Mouse (Mus musculus): ENCODE measurements at regions not wholly inside any gene's neighbourhood (a gene's known extent, or its start where the extent isn't known, plus 50 kb on each side); places are given as distances from the start of the nearest gene placed in this dataset.
A peak's percentile ranks its signal among the peaks of the same experiment; 100 is the strongest.

- peak in 1 of 2 experiments; percentile 1 for DNase-seq
These were observed 1787.5 kb downstream of the Pcdh19 start for GRCm38 (mm10) chrX:131901121-131901895.

GRCm38 (mm10) chrX:131885092-131885491, 1803.7 kb downstream of the Pcdh19 start:
- DNase-seq: no peak

Measured in cerebellum, adult 18-20 months (tissue).